Mouse (Mus musculus): Measurements from ENCODE around the gene Pdzd2.

GRCm38 (mm10) chr15:12420915-12421314 lies 318.8 kb downstream of the Pdzd2 start:
- TF ChIP-seq CTCF (IDR thresholded peaks at IDR 0.05; ENCODE audit: control insufficient read depth, insufficient read depth, insufficient replicate concordance, low read depth, low read length) (no peak), POLR2A (IDR thresholded peaks at IDR 0.05; ENCODE audit: control insufficient read depth, low read depth, low read length) (no peak)

Data from testis, adult 2 months (tissue).